Mouse (Mus musculus) forebrain, embryonic 11.5 days (tissue): ENCODE measurements around the gene Adam12. TPM values are rescaled to one million over a fixed set of nuclear protein-coding genes. Genes with fewer than 3 reads are reported as not detected.
"Not testable (repeated sequence)": the region's sequence is repeated elsewhere in the genome, so short reads cannot be mapped to it uniquely, and the experiment has no call there.

Source experiments
- ATAC-seq: fragments of 200-750 bp; cut with Nextera tagmentation; replicated peaks from 2 replicates; pipeline ENCODE4 v1.8.0; 2017; ENCODE audit warnings: moderate TSS enrichment; ENCODE audit not compliant: low FRiP score
- DNase-seq: peaks from one replicate; pipeline ENCODE4 v3.0.0-alpha.2; 2017; ENCODE audit warnings: low spot score
- H3K27ac ChIP-seq: fragments of 300-500 bp; sonication (generic); 2 replicates; pipeline ENCODE4 v1.5.1; 2014; ENCODE audit warnings: low read depth, low read length
- H3K27me3 ChIP-seq: fragments of 300-500 bp; sonication (generic); 2 replicates; pipeline ENCODE4 v1.6.1; 2014; ENCODE audit warnings: mild to moderate bottlenecking, low read length, mixed read lengths; ENCODE audit not compliant: control insufficient read depth, insufficient read depth
- H3K36me3 ChIP-seq: fragments of 300-500 bp; sonication (generic); 2 replicates; pipeline ENCODE4 v1.6.1; 2014; ENCODE audit warnings: mild to moderate bottlenecking, low read length, moderate library complexity, mixed read lengths; ENCODE audit not compliant: control insufficient read depth, insufficient read depth
- H3K4me1 ChIP-seq: fragments of 300-500 bp; sonication (generic); replicated peaks from 2 replicates; pipeline ENCODE4 v1.6.1; 2014; ENCODE audit warnings: low read length, mixed read lengths; ENCODE audit not compliant: control insufficient read depth, insufficient read depth
- H3K4me2 ChIP-seq: fragments of 300-500 bp; sonication (generic); 2 replicates; pipeline ENCODE4 v1.6.1; 2014; ENCODE audit warnings: low read depth, mild to moderate bottlenecking, low read length, moderate library complexity, mixed read lengths; ENCODE audit not compliant: severe bottlenecking
- H3K4me3 ChIP-seq: fragments of 300-500 bp; sonication (generic); 2 replicates; pipeline ENCODE4 v1.5.1; 2014; ENCODE audit warnings: low read depth, low read length
- H3K9ac ChIP-seq: fragments of 300-500 bp; sonication (generic); 2 replicates; pipeline ENCODE4 v1.6.1; 2014; ENCODE audit warnings: low read length
- H3K9me3 ChIP-seq: fragments of 300-500 bp; sonication (generic); 2 replicates; pipeline ENCODE4 v1.6.1; 2016; ENCODE audit warnings: low read length, mixed read lengths; ENCODE audit not compliant: control insufficient read depth
- WGBS: fragments of 180-500 bp; shearing (Covaris S2); extraction: QIAGEN DNeasy Blood & Tissue Kit; methylation state at CpG from one replicate; pipeline ENCODE4 v1.1.7; 2014; 5-methylcytosine and 5-hydroxymethylcytosine counted together
- polyA plus RNA-seq: library from polyadenylated mRNA; unstranded; fragments of >200 nt; fragmentation: Nextera tagmentation; extraction: Ambion mirVana; gene quantifications from 2 replicates; pipeline ENCODE4 v1.2.1, GENCODE M21; 2014

Gene Adam12
- polyA plus RNA-seq, 1 experiment from 2014 or later: 1.6 TPM

- Histone ChIP-seq H3K4me3 (no peak overlapping the region), H3K9me3 (no peaks in the 10 kb centered on the region), H3K4me2 (no peak overlapping the region), H3K27ac (no peak overlapping the region), H3K36me3 (no peaks in the 10 kb centered on the region), H3K27me3 (no peaks in the 10 kb centered on the region), H3K4me1 (no peaks in the 10 kb centered on the region), H3K9ac (no peak overlapping the region)
- WGBS: 81% methylated on average over 4 of the region's 4 CpGs
- ATAC-seq (no peak), DNase-seq (no peak)
Observed at GRCm38 (mm10) chr7:133899391-133899790, 332.6 kb downstream of the Adam12 start.

- H3K27ac ChIP-seq: no peak overlapping the region
- no peak for DNase-seq
- H3K9ac ChIP-seq: no peak overlapping the region
- no peaks in the 10 kb centered on the region for H3K4me1 ChIP-seq
- ATAC-seq: no peak
- WGBS: 83% methylated on average over 4 of the region's 4 CpGs
- no peak overlapping the region for H3K4me2 ChIP-seq
- no peaks in the 10 kb centered on the region for H3K9me3 ChIP-seq
- no peaks in the 10 kb centered on the region for H3K27me3 ChIP-seq
- H3K36me3 ChIP-seq: no peaks in the 10 kb centered on the region
- H3K4me3 ChIP-seq: no peak overlapping the region
Observed at GRCm38 (mm10) chr7:133891796-133892195, 340.1 kb downstream of the Adam12 start.

GRCm38 (mm10) chr7:133891298-133891697, 340.6 kb downstream of the Adam12 start:
- Histone ChIP-seq H3K27me3 (no peaks in the 10 kb centered on the region), H3K4me2 (no peak overlapping the region), H3K36me3 (no peaks in the 10 kb centered on the region), H3K9me3 (no peaks in the 10 kb centered on the region), H3K4me3 (no peak overlapping the region), H3K27ac (no peak overlapping the region), H3K4me1 (no peaks in the 10 kb centered on the region), H3K9ac (no peak overlapping the region)
- ATAC-seq: no peak
- DNase-seq: no peak
- 92% methylated on average over 9 of the region's 9 CpGs for WGBS

- no peak overlapping the region for H3K9ac ChIP-seq
- no peak overlapping the region for H3K27ac ChIP-seq
- DNase-seq (no peak), ATAC-seq (no peak)
- H3K27me3 ChIP-seq: no peaks in the 10 kb centered on the region
- H3K4me1 ChIP-seq: no peaks in the 10 kb centered on the region
- no peaks in the 10 kb centered on the region for H3K36me3 ChIP-seq
- WGBS: 88% methylated on average over 4 of the region's 4 CpGs
- H3K4me2 ChIP-seq: no peak overlapping the region
- H3K9me3 ChIP-seq: no peaks in the 10 kb centered on the region
- no peak overlapping the region for H3K4me3 ChIP-seq
Observed at GRCm38 (mm10) chr7:133889986-133890385, 342.0 kb downstream of the Adam12 start.

- Histone ChIP-seq H3K4me2 (no peak overlapping the region), H3K9ac (no peak overlapping the region), H3K36me3 (no peaks in the 10 kb centered on the region), H3K9me3 (no peaks in the 10 kb centered on the region), H3K4me3 (no peak overlapping the region), H3K27me3 (no peaks in the 10 kb centered on the region), H3K4me1 (no peaks in the 10 kb centered on the region), H3K27ac (no peak overlapping the region)
- WGBS: 88% methylated on average over 19 of the region's 19 CpGs
- ATAC-seq (no peak), DNase-seq (no peak)
Observed at GRCm38 (mm10) chr7:133888926-133889920, 342.7 kb downstream of the Adam12 start.

GRCm38 (mm10) chr7:133884759-133885431, 347.1 kb downstream of the Adam12 start:
- H3K27ac ChIP-seq, H3K36me3 ChIP-seq, ATAC-seq, DNase-seq, H3K4me1 ChIP-seq, H3K27me3 ChIP-seq, H3K9ac ChIP-seq, H3K9me3 ChIP-seq, H3K4me3 ChIP-seq, H3K4me2 ChIP-seq: not testable (repeated sequence)
- 83% methylated on average over 5 of the region's 9 CpGs for WGBS

GRCm38 (mm10) chr7:133879761-133880160, 352.2 kb downstream of the Adam12 start:
- no peaks in the 10 kb centered on the region for H3K27me3 ChIP-seq
- DNase-seq (no peak), ATAC-seq (no peak)
- no peak overlapping the region for H3K4me2 ChIP-seq
- no peak overlapping the region for H3K27ac ChIP-seq
- H3K9ac ChIP-seq: no peak overlapping the region
- H3K9me3 ChIP-seq: peaks cover 2% of the 10 kb centered on the region; the same call in 1 of the 2 replicates
- WGBS: 93% methylated on average over 8 of the region's 8 CpGs
- no peak overlapping the region for H3K4me3 ChIP-seq
- H3K36me3 ChIP-seq: no peaks in the 10 kb centered on the region
- H3K4me1 ChIP-seq: no peaks in the 10 kb centered on the region

GRCm38 (mm10) chr7:133876646-133877342, 355.2 kb downstream of the Adam12 start:
- no peak overlapping the region for H3K9ac ChIP-seq
- H3K9me3 ChIP-seq: peaks cover 2% of the 10 kb centered on the region; the same call in 1 of the 2 replicates
- no peaks in the 10 kb centered on the region for H3K27me3 ChIP-seq
- H3K4me2 ChIP-seq: no peak overlapping the region
- no peaks in the 10 kb centered on the region for H3K36me3 ChIP-seq
- no peak overlapping the region for H3K27ac ChIP-seq
- H3K4me1 ChIP-seq: no peaks in the 10 kb centered on the region
- WGBS: 89% methylated on average over 17 of the region's 17 CpGs
- no peak overlapping the region for H3K4me3 ChIP-seq
- ATAC-seq (no peak), DNase-seq (no peak)
